Mouse (Mus musculus): ENCODE results near the gene Cmip. TPM values are rescaled to one million over a fixed set of nuclear protein-coding genes. Genes with fewer than 3 reads are reported as not detected.

Gene Cmip
- polyA plus RNA-seq, 1 experiment from 2014 or later = 18.7 TPM

GRCm38 (mm10) chr8:117259431-117260001 lies 2.7 kb downstream of the Cmip start:
- Histone ChIP-seq H3K4me3 (peak overlapping the region; percentile 84), H3K9me3 (replicated peaks) (no peaks in the 10 kb centered on the region), H3K4me2 (peak overlapping the region; percentile 90), H3K36me3 (no peaks in the 10 kb centered on the region), H3K4me1 (peaks cover 75% of the 10 kb centered on the region), H3K27me3 (replicated peaks) (no peaks in the 10 kb centered on the region; the same call in 1 of the 2 replicates), H3K27ac (peak overlapping the region; percentile 88; the same call in 1 of the 2 replicates), H3K9ac (peak overlapping the region; percentile 96)
- 70% methylated on average over 11 of the region's 11 CpGs for WGBS (ENCODE audit: insufficient replicate concordance)
- ATAC-seq = no peak

- peaks cover 84% of the 10 kb centered on the region for H3K4me1 ChIP-seq
- no peak overlapping the region for H3K9ac ChIP-seq
- no peaks in the 10 kb centered on the region for H3K36me3 ChIP-seq
- H3K27ac ChIP-seq = peak overlapping the region; percentile 49; the same call in 1 of the 2 replicates
- H3K27me3 ChIP-seq (replicated peaks) = no peaks in the 10 kb centered on the region
- H3K4me3 ChIP-seq = peak overlapping the region; percentile 84
- peak overlapping the region; percentile 90 for H3K4me2 ChIP-seq
- H3K9me3 ChIP-seq (replicated peaks) = no peaks in the 10 kb centered on the region
- WGBS (ENCODE audit: insufficient replicate concordance) = 62% methylated on average over 14 of the region's 14 CpGs
- ATAC-seq = no peak
Measured at GRCm38 (mm10) chr8:117260234-117260929, 3.5 kb downstream of the Cmip start.

GRCm38 (mm10) chr8:117260930-117261475 lies 4.1 kb downstream of the Cmip start:
- H3K4me3 ChIP-seq = no peak overlapping the region
- ATAC-seq = no peak
- WGBS (ENCODE audit: insufficient replicate concordance) = 69% methylated on average over 14 of the region's 14 CpGs
- H3K4me1 ChIP-seq = peaks cover 83% of the 10 kb centered on the region
- no peaks in the 10 kb centered on the region for H3K27me3 ChIP-seq (replicated peaks)
- no peaks in the 10 kb centered on the region for H3K9me3 ChIP-seq (replicated peaks)
- peak overlapping the region; percentile 90 for H3K4me2 ChIP-seq
- H3K27ac ChIP-seq = peak overlapping the region; percentile 60
- H3K9ac ChIP-seq = no peak overlapping the region
- H3K36me3 ChIP-seq = no peaks in the 10 kb centered on the region

GRCm38 (mm10) chr8:117261702-117262101 lies 4.8 kb downstream of the Cmip start:
- Histone ChIP-seq H3K4me3 (no peak overlapping the region), H3K27ac (peak overlapping the region; percentile 60; the same call in 1 of the 2 replicates), H3K4me1 (peaks cover 80% of the 10 kb centered on the region), H3K4me2 (peak overlapping the region; percentile 90), H3K9me3 (replicated peaks) (no peaks in the 10 kb centered on the region), H3K36me3 (no peaks in the 10 kb centered on the region), H3K9ac (0 out of 2 replicates have a peak overlapping the region, but pooled peaks have one; percentile 24), H3K27me3 (replicated peaks) (no peaks in the 10 kb centered on the region)
- whole genome bisulfite sequencing (ENCODE audit: insufficient replicate concordance) = 48% methylated on average over 9 of the region's 9 CpGs
- no peak for ATAC-seq

GRCm38 (mm10) chr8:117262685-117263084 lies 5.8 kb downstream of the Cmip start:
- WGBS (ENCODE audit: insufficient replicate concordance) = 27% methylated on average over 8 of the region's 8 CpGs
- H3K27ac ChIP-seq = peak overlapping the region; percentile 71
- no peaks in the 10 kb centered on the region for H3K27me3 ChIP-seq (replicated peaks)
- H3K4me3 ChIP-seq = 0 out of 2 replicates have a peak overlapping the region, but pooled peaks have one; percentile 2
- H3K4me1 ChIP-seq = peaks cover 88% of the 10 kb centered on the region
- peak overlapping the region; percentile 18 for H3K9ac ChIP-seq
- H3K9me3 ChIP-seq (replicated peaks) = no peaks in the 10 kb centered on the region
- 0 out of 2 replicates have a peak, but pooled peaks cover 3% of the 10 kb centered on the region for H3K36me3 ChIP-seq
- no peak for ATAC-seq
- peak overlapping the region; percentile 90 for H3K4me2 ChIP-seq

GRCm38 (mm10) chr8:117263442-117263841 lies 6.6 kb downstream of the Cmip start:
- peak overlapping the region; percentile 18; the same call in 1 of the 2 replicates for H3K9ac ChIP-seq

GRCm38 (mm10) chr8:117265079-117265478 lies 8.2 kb downstream of the Cmip start:
- Histone ChIP-seq H3K4me2 (no peak overlapping the region), H3K4me1 (peaks cover 82% of the 10 kb centered on the region), H3K9me3 (replicated peaks) (no peaks in the 10 kb centered on the region), H3K36me3 (0 out of 2 replicates have a peak, but pooled peaks cover 5% of the 10 kb centered on the region), H3K27ac (no peak overlapping the region), H3K4me3 (no peak overlapping the region), H3K9ac (peak overlapping the region; percentile 5; the same call in 1 of the 2 replicates), H3K27me3 (replicated peaks) (no peaks in the 10 kb centered on the region)
- WGBS (ENCODE audit: insufficient replicate concordance) = 84% methylated on average over 5 of the region's 5 CpGs
- ATAC-seq = no peak

More at GRCm38 (mm10) chr8:117263442-117263841, 6.6 kb downstream of the Cmip start:
- Histone ChIP-seq H3K4me2 (peak overlapping the region; percentile 90), H3K9me3 (replicated peaks) (no peaks in the 10 kb centered on the region), H3K4me3 (no peak overlapping the region), H3K4me1 (peaks cover 90% of the 10 kb centered on the region), H3K27ac (peak overlapping the region; percentile 71), H3K27me3 (replicated peaks) (no peaks in the 10 kb centered on the region), H3K36me3 (0 out of 2 replicates have a peak, but pooled peaks cover 5% of the 10 kb centered on the region)
- peak; percentile 73 for ATAC-seq
- WGBS (ENCODE audit: insufficient replicate concordance) = 4% methylated on average over 6 of the region's 6 CpGs

- peak overlapping the region; percentile 23; the same call in 1 of the 2 replicates for H3K27ac ChIP-seq
- ATAC-seq = no peak
- no peak overlapping the region for H3K4me3 ChIP-seq
- H3K9ac ChIP-seq = no peak overlapping the region
- peaks cover 74% of the 10 kb centered on the region for H3K4me1 ChIP-seq
- H3K9me3 ChIP-seq (replicated peaks) = no peaks in the 10 kb centered on the region
- H3K27me3 ChIP-seq (replicated peaks) = no peaks in the 10 kb centered on the region
- 0 out of 2 replicates have a peak, but pooled peaks cover 11% of the 10 kb centered on the region for H3K36me3 ChIP-seq
- H3K4me2 ChIP-seq = no peak overlapping the region
- WGBS (ENCODE audit: insufficient replicate concordance) = 49% methylated on average over 11 of the region's 11 CpGs
Measured at GRCm38 (mm10) chr8:117267403-117268129, 10.7 kb downstream of the Cmip start.

GRCm38 (mm10) chr8:117278234-117278633 lies 21.4 kb downstream of the Cmip start:
- Histone ChIP-seq H3K4me1 (peaks cover 67% of the 10 kb centered on the region), H3K27me3 (replicated peaks) (no peaks in the 10 kb centered on the region), H3K36me3 (peaks cover 24% of the 10 kb centered on the region), H3K9me3 (replicated peaks) (no peaks in the 10 kb centered on the region), H3K4me3 (peak overlapping the region; percentile 7; the same call in 1 of the 2 replicates), H3K9ac (peak overlapping the region; percentile 9), H3K27ac (no peak overlapping the region; the same call in 1 of the 2 replicates), H3K4me2 (peak overlapping the region; percentile 50)
- ATAC-seq = peak; percentile 72
- 26% methylated on average over 10 of the region's 10 CpGs for WGBS (ENCODE audit: insufficient replicate concordance)

- Histone ChIP-seq H3K27me3 (replicated peaks) (no peaks in the 10 kb centered on the region), H3K9ac (peak overlapping the region; percentile 9), H3K4me3 (no peak overlapping the region), H3K4me1 (peaks cover 72% of the 10 kb centered on the region), H3K9me3 (replicated peaks) (no peaks in the 10 kb centered on the region), H3K4me2 (peak overlapping the region; percentile 50), H3K27ac (peak overlapping the region; percentile 18; the same call in 1 of the 2 replicates), H3K36me3 (peaks cover 20% of the 10 kb centered on the region)
- 66% methylated on average over 20 of the region's 20 CpGs for WGBS (ENCODE audit: insufficient replicate concordance)
- no peak for ATAC-seq
Measured at GRCm38 (mm10) chr8:117278668-117279132, 21.8 kb downstream of the Cmip start.

GRCm38 (mm10) chr8:117280488-117280887 lies 23.6 kb downstream of the Cmip start:
- peaks cover 79% of the 10 kb centered on the region for H3K4me1 ChIP-seq
- no peak overlapping the region for H3K4me3 ChIP-seq
- no peak overlapping the region; the same call in 1 of the 2 replicates for H3K9ac ChIP-seq
- 58% methylated on average over 7 of the region's 7 CpGs for WGBS (ENCODE audit: insufficient replicate concordance)
- H3K36me3 ChIP-seq = peaks cover 15% of the 10 kb centered on the region
- ATAC-seq = no peak
- H3K9me3 ChIP-seq (replicated peaks) = no peaks in the 10 kb centered on the region
- H3K4me2 ChIP-seq = peak overlapping the region; percentile 4; the same call in 1 of the 2 replicates
- no peaks in the 10 kb centered on the region for H3K27me3 ChIP-seq (replicated peaks)
- peak overlapping the region; percentile 15; the same call in 1 of the 2 replicates for H3K27ac ChIP-seq
